In the genomic region with DNA sequence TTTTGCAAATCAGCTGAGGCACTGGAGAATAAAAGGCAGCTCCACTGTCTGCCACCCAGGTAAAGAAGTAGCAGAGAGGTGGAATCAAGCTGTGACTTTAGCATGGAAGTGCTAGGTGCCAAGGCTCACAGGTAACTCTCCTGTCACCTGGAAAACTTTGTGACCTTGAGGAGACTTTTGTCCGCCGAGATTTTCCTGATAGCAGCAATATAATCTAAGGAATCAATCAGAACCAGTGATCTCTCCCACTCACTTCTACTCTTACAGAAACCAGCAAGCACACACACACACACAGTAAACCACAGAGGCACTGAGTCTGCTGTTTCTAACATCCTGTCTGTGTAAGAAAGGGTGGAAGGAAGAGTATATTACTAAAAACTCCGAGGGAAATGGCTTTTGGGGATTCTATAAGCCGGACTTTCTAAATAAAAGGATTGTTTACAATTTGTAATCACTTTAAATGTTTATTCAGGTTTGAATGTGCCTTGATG, we compare ENCODE assay signal across 17 mouse cellular contexts.
DNase-seq lines count a peak whose midpoint lies in the region; ATAC-seq and TF ChIP-seq lines count a peak whose summit lies in the region.
"Had no signal": no experiment of that assay in that cellular context is flagged by ENCODE, and none has a peak within 500 bp of the region (broad histone marks: within the 10 kb centered on the region; RNA-seq: fewer than 3 reads in every experiment).

No protein-coding gene starts in this region.

- no peak overlapping the region for H3K4me3 ChIP-seq in forebrain, embryonic 11.5 days (ENCODE audit: low read depth, low read length)
- H3K4me3 ChIP-seq in forebrain, embryonic 16.5 days (replicated peaks; ENCODE audit: low read length): no peak overlapping the region
- H3K4me3 ChIP-seq in hindbrain, embryonic 16.5 days (ENCODE audit: low read length): no peak overlapping the region
- no peak overlapping the region for H3K4me3 ChIP-seq in midbrain, embryonic 16.5 days (ENCODE audit: low read depth, low read length)
- H3K4me3 ChIP-seq in lung, postnatal 0 days (ENCODE audit: low read depth, low read length): no peak overlapping the region
- H3K4me3 ChIP-seq: heart, embryonic 10.5 days; megakaryocyte, embryonic 14.5 days had no signal

- peak overlapping the region; percentile 47; the same call in 1 of the 2 replicates for H3K27ac ChIP-seq in forebrain, embryonic 11.5 days (ENCODE audit: low read depth, low read length)
- H3K27ac ChIP-seq in forebrain, embryonic 16.5 days (ENCODE audit: low read length): peak overlapping the region; percentile 68
- H3K27ac ChIP-seq in hindbrain, embryonic 16.5 days (ENCODE audit: low read depth, low read length): peak overlapping the region; percentile 66
- H3K27ac ChIP-seq in midbrain, embryonic 16.5 days (ENCODE audit: low read length): peak overlapping the region; percentile 80
- no peak overlapping the region for H3K27ac ChIP-seq in lung, postnatal 0 days (ENCODE audit: low read length)
- H3K27ac ChIP-seq: heart, embryonic 10.5 days; kidney, postnatal 0 days had no signal

- no peak for TF ChIP-seq EP300 in lung, postnatal 0 days (IDR thresholded peaks at IDR 0.05)

- H3K9ac ChIP-seq in forebrain, embryonic 11.5 days (ENCODE audit: low read length): no peak overlapping the region
- H3K9ac ChIP-seq in forebrain, embryonic 16.5 days (replicated peaks; ENCODE audit: low read depth, low read length): no peak overlapping the region
- H3K9ac ChIP-seq in hindbrain, embryonic 16.5 days (ENCODE audit: low read depth, low read length): 0 out of 2 replicates have a peak overlapping the region, but pooled peaks have one; percentile 4
- H3K9ac ChIP-seq in midbrain, embryonic 16.5 days (ENCODE audit: low read depth, low read length): no peak overlapping the region
- H3K9ac ChIP-seq in lung, postnatal 0 days (replicated peaks; ENCODE audit: low read depth): no peak overlapping the region

- H3K27me3 ChIP-seq in forebrain, embryonic 11.5 days (ENCODE audit: control insufficient read depth, insufficient read depth, low read length): no peaks in the 10 kb centered on the region
- H3K27me3 ChIP-seq in forebrain, embryonic 16.5 days (replicated peaks; ENCODE audit: control insufficient read depth, insufficient read depth, low read length): no peaks in the 10 kb centered on the region
- no peaks in the 10 kb centered on the region for H3K27me3 ChIP-seq in hindbrain, embryonic 16.5 days (replicated peaks; ENCODE audit: control insufficient read depth, insufficient read depth, low read length)
- H3K27me3 ChIP-seq in midbrain, embryonic 16.5 days (ENCODE audit: control insufficient read depth, insufficient read depth, low read depth, low read length): no peaks in the 10 kb centered on the region
- no peaks in the 10 kb centered on the region for H3K27me3 ChIP-seq in lung, postnatal 0 days (replicated peaks; ENCODE audit: insufficient read depth, low read length)
- H3K27me3 ChIP-seq: megakaryocyte, embryonic 14.5 days had no signal

- TF ChIP-seq CTCF in lung, postnatal 0 days (IDR thresholded peaks at IDR 0.05): no peak

- no peak for DNase-seq in forebrain, embryonic 11.5 days (ENCODE audit: low spot score)
- DNase-seq in heart, postnatal 4 days: no peak
- DNase-seq in heart, postnatal 25 days (ENCODE audit: low spot score): no peak
- no peak for DNase-seq in lung, postnatal 0 days (ENCODE audit: low spot score)
- DNase-seq: adrenal gland, postnatal 25 days; cerebellum, adult 9-10 months; gastrocnemius, postnatal 25 days; lung, postnatal 14 days; thymus, postnatal 25 days had no signal

- H3K4me2 ChIP-seq in forebrain, embryonic 11.5 days (ENCODE audit: low read depth, low read length, severe bottlenecking): no peak overlapping the region
- no peak overlapping the region for H3K4me2 ChIP-seq in forebrain, embryonic 16.5 days (ENCODE audit: low read length)
- no peak overlapping the region for H3K4me2 ChIP-seq in hindbrain, embryonic 16.5 days (ENCODE audit: low read length)
- no peak overlapping the region for H3K4me2 ChIP-seq in midbrain, embryonic 16.5 days (ENCODE audit: low read length)
- no peak overlapping the region for H3K4me2 ChIP-seq in lung, postnatal 0 days (replicated peaks; ENCODE audit: low read depth, low read length)

- WGBS in forebrain, embryonic 11.5 days: 26% methylated on average over 4 of the region's 4 CpGs
- 23% methylated on average over 4 of the region's 4 CpGs for WGBS in forebrain, embryonic 16.5 days
- WGBS in hindbrain, embryonic 16.5 days: 24% methylated on average over 4 of the region's 4 CpGs
- 15% methylated on average over 4 of the region's 4 CpGs for WGBS in midbrain, embryonic 16.5 days
- WGBS in lung, postnatal 0 days: 13% methylated on average over 4 of the region's 4 CpGs

- H3K9me3 ChIP-seq in forebrain, embryonic 11.5 days (ENCODE audit: control insufficient read depth, low read length): no peaks in the 10 kb centered on the region
- H3K9me3 ChIP-seq in forebrain, embryonic 16.5 days (ENCODE audit: control insufficient read depth, low read length): no peaks in the 10 kb centered on the region
- no peaks in the 10 kb centered on the region for H3K9me3 ChIP-seq in hindbrain, embryonic 16.5 days (ENCODE audit: control insufficient read depth, low read length)
- no peaks in the 10 kb centered on the region for H3K9me3 ChIP-seq in midbrain, embryonic 16.5 days (replicated peaks; ENCODE audit: control insufficient read depth, low read length, poor library complexity, severe bottlenecking)
- no peaks in the 10 kb centered on the region for H3K9me3 ChIP-seq in lung, postnatal 0 days (ENCODE audit: low read length)
- H3K9me3 ChIP-seq: heart, embryonic 10.5 days had no signal

- intact Hi-C loops in heart, postnatal 25 days (cut with DNase I): no loop called here

- peaks cover 10% of the 10 kb centered on the region for H3K4me1 ChIP-seq in forebrain, embryonic 11.5 days (replicated peaks; ENCODE audit: control insufficient read depth, insufficient read depth, low read length)
- H3K4me1 ChIP-seq in forebrain, embryonic 16.5 days (replicated peaks; ENCODE audit: control insufficient read depth, insufficient read depth, low read length): peaks cover 21% of the 10 kb centered on the region
- H3K4me1 ChIP-seq in hindbrain, embryonic 16.5 days (ENCODE audit: control insufficient read depth, insufficient read depth, low read depth, low read length): peaks cover 17% of the 10 kb centered on the region
- H3K4me1 ChIP-seq in midbrain, embryonic 16.5 days (ENCODE audit: control insufficient read depth, insufficient read depth, low read length): peaks cover 21% of the 10 kb centered on the region
- no peaks in the 10 kb centered on the region for H3K4me1 ChIP-seq in lung, postnatal 0 days (ENCODE audit: insufficient read depth, low read depth, low read length)
- H3K4me1 ChIP-seq: megakaryocyte, embryonic 14.5 days had no signal

- no peaks in the 10 kb centered on the region for H3K36me3 ChIP-seq in forebrain, embryonic 11.5 days (ENCODE audit: control insufficient read depth, insufficient read depth, low read length)
- H3K36me3 ChIP-seq in forebrain, embryonic 16.5 days (ENCODE audit: control insufficient read depth, insufficient read depth): no peaks in the 10 kb centered on the region
- no peaks in the 10 kb centered on the region for H3K36me3 ChIP-seq in hindbrain, embryonic 16.5 days (ENCODE audit: control insufficient read depth, insufficient read depth, low read length)
- no peaks in the 10 kb centered on the region for H3K36me3 ChIP-seq in midbrain, embryonic 16.5 days (ENCODE audit: control insufficient read depth, insufficient read depth, low read length)
- no peaks in the 10 kb centered on the region for H3K36me3 ChIP-seq in lung, postnatal 0 days (ENCODE audit: insufficient read depth, low read length)
- H3K36me3 ChIP-seq: heart, embryonic 10.5 days had no signal

- no peak for ATAC-seq in forebrain, embryonic 11.5 days (replicated peaks; ENCODE audit: low FRiP score)
- ATAC-seq in forebrain, embryonic 16.5 days: no peak
- peak; percentile 68 for ATAC-seq in hindbrain, embryonic 16.5 days
- 0 out of 2 replicates have a peak, but pooled peaks have one; percentile 53 for ATAC-seq in midbrain, embryonic 16.5 days
- ATAC-seq in lung, postnatal 0 days: no peak
- ATAC-seq in granulocyte monocyte progenitor cell, adult 5-6 weeks (replicated peaks; ENCODE audit: poor library complexity, severe bottlenecking): no peak
- ATAC-seq: intestine, embryonic 16.5 days had no signal

Comparison
In these comparisons a context has a peak if more than half of its experiments do, and no peak if none do; other contexts are left out.
1. ATAC-seq: peak in hindbrain, embryonic 16.5 days (single experiment) and midbrain, embryonic 16.5 days (single experiment); none in forebrain, embryonic 11.5 days (single experiment), forebrain, embryonic 16.5 days (single experiment), lung, postnatal 0 days (single experiment) and granulocyte monocyte progenitor cell, adult 5-6 weeks (single experiment).